Mouse (Mus musculus) bone marrow, adult 2 months (tissue): ENCODE results near the gene Mt1.

ENCODE experiments used
- CTCF ChIP-seq: fragments of 200-500 bp; IDR thresholded peaks from 2 replicates; pipeline ENCODE4 v1.5.1; 2011; ENCODE audit warnings: low read length, control low read depth; ENCODE audit not compliant: control insufficient read depth, insufficient read depth
- POLR2A ChIP-seq: fragments of 200-500 bp; IDR thresholded peaks from 2 replicates; pipeline ENCODE4 v1.6.1; 2011; ENCODE audit warnings: low read depth, mild to moderate bottlenecking, control low read depth, low read length, borderline replicate concordance; ENCODE audit not compliant: control insufficient read depth

- no peak for TF ChIP-seq POLR2A
- no peak for TF ChIP-seq CTCF
These were observed 48.8 kb upstream of the Mt1 start for GRCm38 (mm10) chr8:94130126-94130525.
